Mouse (Mus musculus): ENCODE results near the gene Gm45837.

Gm45837 gene

GRCm38 (mm10) chr7:101391909-101392479 lies 18.7 kb upstream of the Gm45837 start:
- DNase-seq (ENCODE audit: low spot score in 2 of 2), result no peak

GRCm38 (mm10) chr7:101393015-101393414 lies 17.7 kb upstream of the Gm45837 start:
- no peak for DNase-seq (ENCODE audit: low spot score in 2 of 2)

GRCm38 (mm10) chr7:101393694-101394504 lies 16.8 kb upstream of the Gm45837 start:
- no peak for DNase-seq (ENCODE audit: low spot score in 2 of 2)

- DNase-seq (ENCODE audit: low spot score in 2 of 2), result no peak
Observed at GRCm38 (mm10) chr7:101394569-101394968, 16.1 kb upstream of the Gm45837 start.

- DNase-seq (ENCODE audit: low spot score in 2 of 2), result no peak
Observed at GRCm38 (mm10) chr7:101395471-101395870, 15.2 kb upstream of the Gm45837 start.

- no peak for DNase-seq (ENCODE audit: low spot score in 2 of 2)
Observed at GRCm38 (mm10) chr7:101397175-101397574, 13.5 kb upstream of the Gm45837 start.

GRCm38 (mm10) chr7:101401510-101401909 lies 9.2 kb upstream of the Gm45837 start:
- no peak for DNase-seq (ENCODE audit: low spot score in 2 of 2)

GRCm38 (mm10) chr7:101403831-101404230 lies 6.9 kb upstream of the Gm45837 start:
- no peak for DNase-seq (ENCODE audit: low spot score in 2 of 2)

GRCm38 (mm10) chr7:101412796-101413195 lies 2.1 kb downstream of the Gm45837 start:
- peak; percentile 88 to 90 for DNase-seq (ENCODE audit: low spot score in 2 of 2)

GRCm38 (mm10) chr7:101414209-101414608 lies 3.5 kb downstream of the Gm45837 start:
- peak in 1 of 2 experiments; percentile 55 for DNase-seq (ENCODE audit: low spot score in 2 of 2)

GRCm38 (mm10) chr7:101414661-101415511 lies 4.2 kb downstream of the Gm45837 start:
- no peak for DNase-seq (ENCODE audit: low spot score in 2 of 2)

GRCm38 (mm10) chr7:101415512-101416100 lies 4.9 kb downstream of the Gm45837 start:
- no peak for DNase-seq (ENCODE audit: low spot score in 2 of 2)

GRCm38 (mm10) chr7:101416391-101416790 lies 5.7 kb downstream of the Gm45837 start:
- DNase-seq (ENCODE audit: low spot score in 2 of 2), result no peak

GRCm38 (mm10) chr7:101419013-101419770 lies 8.5 kb downstream of the Gm45837 start:
- DNase-seq (ENCODE audit: low spot score in 2 of 2), result no peak

- peak; percentile 83 to 86 for DNase-seq (ENCODE audit: low spot score in 2 of 2)
Observed at GRCm38 (mm10) chr7:101421529-101421928, 10.8 kb downstream of the Gm45837 start, which contains the start of gene Pde2a. TSS of gene Pde2a (plus strand) at chr7:101421691.

- DNase-seq (ENCODE audit: low spot score in 2 of 2), result no peak
Observed at GRCm38 (mm10) chr7:101422069-101422468, 11.4 kb downstream of the Gm45837 start.

GRCm38 (mm10) chr7:101422646-101423045 lies 12.0 kb downstream of the Gm45837 start:
- no peak for DNase-seq (ENCODE audit: low spot score in 2 of 2)

- DNase-seq (ENCODE audit: low spot score in 2 of 2), result no peak
Observed at GRCm38 (mm10) chr7:101423970-101424369, 13.3 kb downstream of the Gm45837 start.

- DNase-seq (ENCODE audit: low spot score in 2 of 2), result peak; percentile 70 to 77
Observed at GRCm38 (mm10) chr7:101426692-101427091, 16.0 kb downstream of the Gm45837 start.

GRCm38 (mm10) chr7:101427736-101428135 lies 17.1 kb downstream of the Gm45837 start:
- DNase-seq (ENCODE audit: low spot score in 2 of 2), result peak; percentile 68 to 76

GRCm38 (mm10) chr7:101435038-101435437 lies 24.4 kb downstream of the Gm45837 start:
- DNase-seq (ENCODE audit: low spot score in 2 of 2), result no peak
